Mouse (Mus musculus): Measurements from ENCODE around the gene 1110017D15Rik.

The 1110017D15Rik gene

DNA sequence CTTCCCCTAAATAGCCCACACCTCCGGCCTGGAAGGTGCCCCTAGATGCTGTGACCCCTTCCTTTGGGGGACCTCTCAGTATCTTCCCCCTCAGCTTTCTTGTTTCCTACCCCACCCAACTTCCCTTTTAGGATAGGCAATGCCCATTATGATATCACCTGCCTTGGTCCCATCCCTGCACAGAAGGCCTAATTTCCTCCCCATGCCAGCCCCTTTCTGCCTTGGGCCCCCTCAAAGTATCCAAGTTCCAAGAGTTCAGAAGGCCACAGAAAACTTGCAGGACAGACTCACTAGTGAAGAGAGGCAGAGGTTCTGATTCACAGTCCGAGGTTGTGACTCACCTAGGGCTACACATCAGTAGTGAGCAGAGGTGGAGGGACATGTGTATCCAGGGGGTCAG is at the start of gene 1110017D15Rik:
Gene 1110017D15Rik, minus strand, starts transcription at position 101 of the 400 bp plus-strand sequence.
- DNase-seq (ENCODE audit: low read depth), result no peak

GRCm38 (mm10) chr4:41566123-41566522 is 49.0 kb upstream of the 1110017D15Rik start:
- no peak for DNase-seq (ENCODE audit: low read depth)

DNA sequence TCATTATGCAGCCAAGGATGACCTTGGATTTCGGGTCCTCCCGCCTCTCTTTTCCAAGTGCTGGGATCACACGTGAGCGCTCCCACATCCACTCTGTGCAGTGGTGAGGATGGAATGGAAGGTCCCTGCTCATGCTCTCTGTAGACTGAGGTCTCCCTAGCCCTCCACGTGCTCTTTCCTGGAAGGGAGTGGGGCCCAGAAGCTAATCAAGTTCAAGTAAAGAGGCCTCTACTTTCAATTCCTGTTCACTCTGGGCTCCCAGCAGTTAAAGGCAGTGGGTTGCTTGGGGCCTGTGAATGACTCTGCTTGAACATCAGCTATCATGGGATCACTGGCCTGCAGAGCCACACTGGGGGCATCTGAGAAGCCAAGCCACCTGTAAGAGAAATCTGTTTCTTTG is 46.2 kb upstream of the 1110017D15Rik start:
- no peak for DNase-seq (ENCODE audit: low read depth)

- no peak for DNase-seq (ENCODE audit: low read depth)
These were observed 40.0 kb upstream of the 1110017D15Rik start for GRCm38 (mm10) chr4:41557092-41557491.

DNA sequence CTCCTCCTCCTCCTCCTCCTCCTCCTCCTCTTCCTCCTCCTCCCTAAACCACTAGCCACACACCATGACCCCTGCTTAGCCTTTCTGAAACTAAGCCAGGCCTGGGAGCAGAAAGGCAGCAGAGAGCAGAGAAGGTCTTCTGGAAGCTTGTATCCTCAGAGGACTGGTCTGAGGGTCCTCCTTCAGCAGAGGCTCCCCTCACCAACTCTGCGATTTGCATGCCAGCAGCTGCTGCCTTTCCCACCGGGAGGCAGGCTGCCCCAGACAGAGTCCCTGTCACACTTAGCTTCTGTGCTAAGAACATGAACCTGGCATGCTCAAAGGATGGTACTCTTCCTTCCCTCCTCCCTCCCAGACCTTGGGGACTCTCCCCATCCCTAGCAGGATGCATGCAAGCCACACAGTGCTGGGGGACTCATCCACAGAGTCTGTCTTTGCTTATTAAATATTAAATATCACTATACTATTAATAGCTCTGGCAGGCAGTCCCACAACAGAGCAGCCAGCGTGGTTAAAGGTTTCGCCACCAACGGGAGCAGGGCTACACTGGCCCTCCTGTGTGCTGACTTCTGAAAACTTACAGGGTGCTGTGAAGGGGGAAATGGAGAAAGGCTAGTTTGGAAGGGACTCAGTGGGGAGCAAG is 39.3 kb upstream of the 1110017D15Rik start:
- DNase-seq (ENCODE audit: low read depth), result no peak

- no peak for DNase-seq (ENCODE audit: low read depth)
These were observed 38.0 kb upstream of the 1110017D15Rik start for GRCm38 (mm10) chr4:41554994-41555663.

- DNase-seq (ENCODE audit: low read depth), result no peak
These were observed 36.0 kb upstream of the 1110017D15Rik start for GRCm38 (mm10) chr4:41553116-41553515.

- peak; percentile 57 for DNase-seq (ENCODE audit: low read depth)
These were observed 35.4 kb upstream of the 1110017D15Rik start for GRCm38 (mm10) chr4:41552529-41552928.

GRCm38 (mm10) chr4:41547086-41547485 is 30.0 kb upstream of the 1110017D15Rik start:
- no peak for DNase-seq (ENCODE audit: low read depth)

- no peak for DNase-seq (ENCODE audit: low read depth)
These were observed 28.9 kb upstream of the 1110017D15Rik start for GRCm38 (mm10) chr4:41545985-41546384.

- no peak for DNase-seq (ENCODE audit: low read depth)
These were observed 25.0 kb upstream of the 1110017D15Rik start for GRCm38 (mm10) chr4:41542136-41542535.

GRCm38 (mm10) chr4:41534866-41535265 is 17.7 kb upstream of the 1110017D15Rik start:
- DNase-seq (ENCODE audit: low read depth), result no peak

DNA sequence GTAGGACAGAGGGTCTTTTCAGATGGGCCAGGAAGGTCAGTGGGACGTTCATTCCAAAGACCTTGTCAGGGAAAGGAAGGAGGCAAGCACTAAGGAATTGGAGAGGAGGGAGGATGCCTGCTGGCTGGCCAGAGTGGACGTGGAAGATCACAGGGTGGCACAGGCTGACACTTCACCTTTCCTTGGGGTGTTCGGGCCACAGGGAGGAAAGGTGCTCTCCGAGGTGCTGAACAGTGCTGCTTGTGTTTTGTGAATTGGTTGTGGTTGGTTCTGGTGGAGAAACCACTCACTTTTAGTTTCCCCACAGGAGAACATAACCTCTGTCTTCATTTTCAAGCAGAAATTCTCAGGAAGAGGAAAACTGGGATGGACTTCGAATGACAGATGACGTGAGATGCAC is 15.3 kb upstream of the 1110017D15Rik start:
- DNase-seq (ENCODE audit: low read depth), result no peak

- no peak for DNase-seq (ENCODE audit: low read depth)
These were observed 10.9 kb upstream of the 1110017D15Rik start for GRCm38 (mm10) chr4:41527996-41528395.

- no peak for DNase-seq (ENCODE audit: low read depth)
These were observed 9.9 kb upstream of the 1110017D15Rik start for GRCm38 (mm10) chr4:41527076-41527475.

DNA sequence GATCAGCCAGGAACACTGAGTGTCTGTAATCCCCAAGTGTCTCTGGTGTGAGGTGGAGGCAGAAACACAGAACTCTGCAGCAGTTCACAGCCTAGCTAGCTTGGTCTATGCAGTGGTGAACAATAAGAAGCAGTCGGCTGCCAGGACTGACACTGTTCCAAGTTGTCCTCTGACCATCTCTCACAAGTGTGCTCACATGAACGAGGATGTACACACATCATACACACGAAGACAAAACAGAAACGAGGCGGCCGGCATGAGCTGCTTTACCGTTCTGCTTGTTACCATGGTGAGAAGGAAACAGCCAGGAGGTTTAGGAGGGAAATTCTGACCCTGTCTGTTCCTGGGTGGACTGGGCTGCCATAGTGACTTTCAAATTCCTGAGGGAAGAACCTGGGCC is 9.4 kb upstream of the 1110017D15Rik start:
- DNase-seq (ENCODE audit: low read depth), result no peak

- no peak for DNase-seq (ENCODE audit: low read depth)
These were observed 7.7 kb upstream of the 1110017D15Rik start for GRCm38 (mm10) chr4:41524829-41525228.

- DNase-seq (ENCODE audit: low read depth), result no peak
These were observed 6.7 kb upstream of the 1110017D15Rik start for GRCm38 (mm10) chr4:41523839-41524238.

DNA sequence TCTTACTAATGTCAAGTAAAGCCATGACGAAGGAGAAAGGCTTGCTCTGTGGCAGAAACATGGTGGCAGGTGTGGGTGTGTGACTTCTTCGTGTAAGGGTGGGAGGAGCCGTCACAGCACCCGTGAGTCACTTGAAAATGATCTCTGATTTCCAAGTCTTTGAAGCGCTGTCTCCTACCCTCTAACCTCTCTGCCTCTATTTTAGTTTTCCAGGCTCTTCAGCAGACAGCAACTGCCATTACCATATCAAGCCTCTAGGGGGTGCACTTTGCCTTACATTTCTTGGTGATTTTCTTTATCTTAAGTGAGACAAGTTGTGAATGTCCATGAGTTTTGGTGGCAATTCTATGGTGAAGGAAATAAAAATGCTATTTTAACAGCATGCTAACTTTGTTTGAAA is 5.7 kb upstream of the 1110017D15Rik start:
- DNase-seq (ENCODE audit: low read depth), result no peak

DNA sequence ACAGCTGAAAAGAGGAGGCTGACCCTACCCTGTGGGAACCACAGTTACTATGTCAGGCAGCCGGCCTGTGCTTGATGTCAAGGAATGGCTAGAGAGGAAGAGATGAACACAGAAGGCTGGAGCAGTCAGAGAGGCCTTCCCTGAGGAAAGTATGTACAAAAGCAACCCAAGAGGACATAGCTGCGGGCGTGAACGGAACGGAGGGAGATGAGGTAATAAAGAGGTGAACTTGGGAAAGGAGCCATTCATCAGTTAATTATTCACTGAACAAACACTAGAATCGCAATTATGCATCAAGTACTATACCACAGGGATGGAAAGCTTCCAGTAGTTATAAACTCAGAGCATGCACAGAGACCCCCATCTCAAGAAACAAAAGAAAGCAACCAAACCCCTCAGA is 5.0 kb upstream of the 1110017D15Rik start:
- no peak for DNase-seq (ENCODE audit: low read depth)

- no peak for DNase-seq (ENCODE audit: low read depth)
These were observed 3.5 kb upstream of the 1110017D15Rik start for GRCm38 (mm10) chr4:41520641-41521040.

- no peak for DNase-seq (ENCODE audit: low read depth)
These were observed 2.1 kb upstream of the 1110017D15Rik start for GRCm38 (mm10) chr4:41519195-41519594.

DNA sequence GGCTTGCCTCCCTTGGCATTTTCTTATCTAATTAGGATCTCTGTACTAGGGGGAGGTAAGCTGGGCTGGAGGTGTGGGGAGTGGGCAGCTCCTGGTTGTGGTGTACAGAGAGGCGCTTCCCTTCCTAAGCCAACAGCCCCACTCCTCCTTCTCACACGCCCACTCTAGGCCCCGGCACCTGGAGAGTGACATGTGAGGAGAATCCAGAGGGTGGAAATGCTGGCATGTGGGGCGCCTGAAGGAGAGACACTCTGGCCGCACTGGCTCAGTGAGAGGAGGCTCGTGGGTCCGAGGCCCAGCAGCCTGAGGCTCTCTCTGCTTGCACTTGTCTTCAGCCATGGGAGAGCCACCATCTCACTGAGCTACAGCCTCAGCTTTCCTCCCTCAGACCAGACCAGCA is 1.2 kb upstream of the 1110017D15Rik start:
- DNase-seq (ENCODE audit: low read depth), result no peak

DNA sequence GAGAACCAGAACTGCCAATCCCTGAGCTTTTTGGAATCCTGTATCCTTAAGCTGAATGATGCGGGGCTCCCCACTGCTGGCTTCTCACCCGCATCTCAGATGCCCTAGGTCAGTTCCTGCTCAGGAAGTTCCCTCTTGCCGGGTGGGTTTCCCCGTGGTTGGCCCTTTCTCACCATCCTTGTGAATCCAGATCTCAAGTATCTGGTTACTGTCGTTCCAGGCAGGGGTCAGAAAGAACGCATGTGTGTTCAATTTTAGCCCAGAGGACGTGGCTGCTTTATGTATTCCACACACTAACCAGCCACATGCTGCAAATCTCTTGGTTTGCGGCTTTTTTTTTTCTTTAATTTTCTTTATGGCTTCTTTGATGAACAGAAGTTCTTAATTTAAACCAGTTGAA is 3.4 kb downstream of the 1110017D15Rik start:
- DNase-seq (ENCODE audit: low read depth), result no peak
